Mouse (Mus musculus) C2C12 (cell line): ENCODE measurements around the gene Srd5a3.

Experiments
- CEBPB ChIP-seq: IDR thresholded peaks from one replicate; pipeline ENCODE4 v1.6.1; 2011; ENCODE audit warnings: low read depth, mild to moderate bottlenecking, control low read depth, moderate library complexity
- CTCF ChIP-seq: IDR thresholded peaks from one replicate; pipeline ENCODE4 v1.5.1; 2011; ENCODE audit not compliant: control insufficient read depth, insufficient read depth, insufficient read length
- MAX ChIP-seq: IDR thresholded peaks from one replicate; pipeline ENCODE4 v1.6.1; 2011; ENCODE audit warnings: mild to moderate bottlenecking, control low read depth
- MYOD1 ChIP-seq: IDR thresholded peaks from one replicate; pipeline ENCODE4 v1.6.1; 2011; ENCODE audit warnings: low read depth; ENCODE audit not compliant: control insufficient read depth, insufficient read length

GRCm38 (mm10) chr5:76143356-76143755, 3.3 kb downstream of the Srd5a3 start:
- TF ChIP-seq CTCF: no peak
- TF ChIP-seq CEBPB: no peak
- TF ChIP-seq MAX: no peak
- no peak for TF ChIP-seq MYOD1
